Mouse (Mus musculus) C2C12 (cell line): ENCODE measurements around the gene Hs3st6. TPM values are rescaled to one million over a fixed set of nuclear protein-coding genes. Genes with fewer than 3 reads are reported as not detected.

Experiments
- H3K27me3 ChIP-seq: one replicate; pipeline ENCODE4 v1.6.1; 2011; ENCODE audit not compliant: control insufficient read depth, insufficient read depth, insufficient read length
- H3K36me3 ChIP-seq: one replicate; pipeline ENCODE4 v1.6.1; 2011; ENCODE audit not compliant: control insufficient read depth, insufficient read depth
- H3K4me3 ChIP-seq: one replicate; pipeline ENCODE4 v1.5.1; 2011; ENCODE audit warnings: mild to moderate bottlenecking, control low read depth; ENCODE audit not compliant: poor library complexity, insufficient read depth, severe bottlenecking
- H3K79me2 ChIP-seq: one replicate; pipeline ENCODE4 v1.6.1; 2011; ENCODE audit not compliant: control insufficient read depth, insufficient read depth
- H3K79me3 ChIP-seq: one replicate; pipeline ENCODE4 v1.6.1; 2011; ENCODE audit warnings: low read depth, control low read depth
- H3ac ChIP-seq: one replicate; pipeline ENCODE3; 2011; ENCODE audit warnings: low read depth; ENCODE audit not compliant: control insufficient read depth, insufficient read length
- CEBPB ChIP-seq: IDR thresholded peaks from one replicate; pipeline ENCODE4 v1.6.1; 2011; ENCODE audit warnings: low read depth, mild to moderate bottlenecking, control low read depth, moderate library complexity
- CTCF ChIP-seq: IDR thresholded peaks from one replicate; pipeline ENCODE4 v1.5.1; 2011; ENCODE audit not compliant: control insufficient read depth, insufficient read depth, insufficient read length
- FOSL1 ChIP-seq: IDR thresholded peaks from one replicate; pipeline ENCODE4 v1.8.0; 2011; ENCODE audit warnings: mild to moderate bottlenecking, low read length; ENCODE audit not compliant: poor library complexity, insufficient read depth, severe bottlenecking
- MAX ChIP-seq: IDR thresholded peaks from one replicate; pipeline ENCODE4 v1.6.1; 2011; ENCODE audit warnings: mild to moderate bottlenecking, control low read depth
- MYOD1 ChIP-seq: IDR thresholded peaks from one replicate; pipeline ENCODE4 v1.6.1; 2011; ENCODE audit warnings: low read depth; ENCODE audit not compliant: control insufficient read depth, insufficient read length
- MYOG ChIP-seq: IDR thresholded peaks from one replicate; pipeline ENCODE4 v1.6.1; 2011; ENCODE audit not compliant: control insufficient read depth, insufficient read length; ENCODE audit errors: extremely low read depth
- USF1 ChIP-seq: IDR thresholded peaks from one replicate; pipeline ENCODE4 v1.6.1; 2011; ENCODE audit warnings: low read depth, mild to moderate bottlenecking, control low read depth, moderate library complexity
- polyA plus RNA-seq: library from polyadenylated mRNA; unstranded; fragments of >200 nt; fragmentation: generic; extraction: Trizol; gene quantifications from one replicate; pipeline ENCODE4 v1.2.1, GENCODE M21; 2012; ENCODE audit warnings: missing spikeins

Gene Hs3st6
- polyA plus RNA-seq, 1 experiment = not detected

DNA sequence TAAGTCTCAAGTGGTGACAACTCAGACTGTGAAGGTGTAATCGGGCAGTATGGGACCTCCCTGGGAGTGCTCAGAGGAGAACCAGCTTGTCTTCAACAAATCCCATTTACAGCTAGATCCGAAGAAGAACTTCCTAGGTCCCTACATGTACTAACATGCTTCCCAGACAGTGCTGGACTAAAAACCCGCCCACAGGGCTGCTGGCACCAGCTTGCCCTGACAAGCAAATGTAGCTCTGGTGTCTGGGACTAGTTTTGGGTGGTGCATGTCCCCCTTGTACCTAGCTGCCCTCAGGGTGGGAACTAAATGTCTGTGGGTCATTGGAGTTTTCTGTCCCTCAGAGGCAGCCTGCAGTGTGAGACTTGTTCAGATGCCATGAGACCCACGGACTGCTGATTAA lies 1.3 kb upstream of the Hs3st6 start:
- Histone ChIP-seq H3K36me3 (no peaks in the 10 kb centered on the region), H3K79me3 (no peaks in the 10 kb centered on the region), H3K27me3 (peaks cover 62% of the 10 kb centered on the region), H3K4me3 (no peak overlapping the region), H3ac (no peak overlapping the region), H3K79me2 (no peaks in the 10 kb centered on the region)
- TF ChIP-seq MYOG (no peak), MAX (no peak), FOSL1 (no peak), CEBPB (no peak), MYOD1 (no peak), CTCF (no peak)

DNA sequence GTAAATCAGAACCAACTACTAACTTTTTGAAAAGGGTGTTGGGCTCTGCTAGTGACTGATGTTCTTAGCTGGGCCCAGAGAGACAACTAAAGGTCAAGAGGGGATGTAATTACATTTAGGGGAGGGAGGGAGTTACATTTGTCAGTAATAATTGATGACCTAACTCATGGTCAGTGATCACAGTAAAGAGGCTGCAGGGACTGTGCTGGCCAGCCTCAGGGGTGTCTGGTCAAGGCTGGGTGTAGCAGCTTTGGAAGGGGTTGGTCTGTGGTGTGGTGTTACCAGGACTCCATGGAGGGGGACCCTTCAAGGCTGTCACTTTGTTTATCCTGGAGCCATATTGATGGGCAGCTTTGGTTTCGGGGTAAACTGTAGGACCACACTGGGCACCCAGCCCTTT lies 4.6 kb downstream of the Hs3st6 start:
- H3ac ChIP-seq = no peak overlapping the region
- peaks cover 76% of the 10 kb centered on the region for H3K27me3 ChIP-seq
- H3K4me3 ChIP-seq = no peak overlapping the region
- H3K79me3 ChIP-seq = no peaks in the 10 kb centered on the region
- H3K36me3 ChIP-seq = no peaks in the 10 kb centered on the region
- TF ChIP-seq CEBPB = no peak
- no peak for TF ChIP-seq MYOD1
- TF ChIP-seq CTCF = no peak
- no peak for TF ChIP-seq MAX
- TF ChIP-seq MYOG = no peak
- TF ChIP-seq USF1 = no peak
- TF ChIP-seq FOSL1 = no peak
- no peaks in the 10 kb centered on the region for H3K79me2 ChIP-seq

- peaks cover 64% of the 10 kb centered on the region for H3K27me3 ChIP-seq
Observed at GRCm38 (mm10) chr17:24761121-24761520, 8.3 kb downstream of the Hs3st6 start.

GRCm38 (mm10) chr17:24765016-24765905 lies 12.5 kb downstream of the Hs3st6 start:
- H3K36me3 ChIP-seq = no peaks in the 10 kb centered on the region
- H3K79me3 ChIP-seq = no peaks in the 10 kb centered on the region
- TF ChIP-seq CTCF (no peak), MYOD1 (no peak), CEBPB (no peak), USF1 (no peak), MYOG (no peak), FOSL1 (no peak), MAX (no peak)
- no peaks in the 10 kb centered on the region for H3K79me2 ChIP-seq
- H3K4me3 ChIP-seq = no peak overlapping the region
- H3ac ChIP-seq = no peak overlapping the region
- peaks cover 61% of the 10 kb centered on the region for H3K27me3 ChIP-seq

More at GRCm38 (mm10) chr17:24761121-24761520, 8.3 kb downstream of the Hs3st6 start:
- Histone ChIP-seq H3K79me3 (no peaks in the 10 kb centered on the region), H3K79me2 (no peaks in the 10 kb centered on the region), H3ac (no peak overlapping the region), H3K36me3 (no peaks in the 10 kb centered on the region), H3K4me3 (no peak overlapping the region)
- TF ChIP-seq USF1 (no peak), CEBPB (no peak), MYOD1 (no peak), CTCF (no peak)

DNA sequence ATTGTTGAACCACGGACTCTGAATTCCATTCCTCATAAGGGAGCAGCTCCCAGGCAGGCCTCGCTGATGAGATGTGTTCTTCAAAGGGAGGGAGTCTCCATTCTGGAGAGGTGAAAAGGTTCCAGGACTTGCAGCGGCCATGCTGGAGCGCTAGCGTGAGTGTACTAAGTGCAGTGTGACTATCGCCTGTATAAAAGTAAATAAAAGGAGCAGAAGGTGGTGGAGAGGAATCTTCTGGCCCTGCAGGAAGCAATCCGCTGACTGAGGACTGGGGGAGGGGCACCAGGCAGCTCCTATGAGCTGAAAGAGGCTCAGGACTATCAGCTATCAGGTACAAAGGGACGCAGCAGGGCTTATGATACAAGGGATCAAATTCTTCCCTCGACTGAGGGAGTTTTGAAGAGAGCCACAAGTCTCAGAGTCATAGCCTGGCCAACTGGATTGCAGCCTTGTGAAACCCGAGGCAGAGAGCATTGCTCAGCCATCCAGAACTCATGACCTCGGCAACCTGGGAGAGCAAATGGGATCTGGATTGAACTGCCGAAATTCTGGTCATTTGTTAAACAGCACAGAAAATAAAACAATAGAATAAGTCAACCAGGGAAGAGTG lies 13.6 kb downstream of the Hs3st6 start:
- Histone ChIP-seq H3K36me3 (no peaks in the 10 kb centered on the region), H3K79me2 (no peaks in the 10 kb centered on the region), H3ac (no peak overlapping the region), H3K79me3 (no peaks in the 10 kb centered on the region), H3K27me3 (peaks cover 56% of the 10 kb centered on the region), H3K4me3 (no peak overlapping the region)
- no peak for TF ChIP-seq FOSL1
- TF ChIP-seq MYOG = no peak
- no peak for TF ChIP-seq USF1
- TF ChIP-seq MYOD1 = no peak
- TF ChIP-seq CEBPB = no peak
- TF ChIP-seq CTCF = no peak
- TF ChIP-seq MAX = no peak

DNA sequence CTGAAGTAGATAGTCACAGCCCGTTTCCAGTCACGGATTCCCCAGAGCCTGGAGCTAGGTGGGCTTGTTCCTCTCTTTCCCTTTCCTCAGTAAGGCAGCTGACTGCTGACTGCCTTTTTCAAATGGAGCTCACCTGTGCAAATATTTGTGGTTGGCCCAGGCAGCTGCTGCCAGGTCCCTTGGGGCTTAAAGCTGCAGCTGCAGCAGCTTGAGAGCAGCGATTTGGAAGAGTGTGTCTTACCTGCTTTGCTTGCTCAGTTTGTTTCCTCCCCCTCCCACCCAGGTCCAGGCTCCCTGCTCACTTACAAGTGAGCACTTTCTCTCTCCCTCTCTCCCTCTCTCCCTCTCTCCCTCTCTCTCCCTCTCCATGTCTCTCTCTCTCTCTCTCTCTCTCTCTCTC lies 16.4 kb downstream of the Hs3st6 start:
- Histone ChIP-seq H3K4me3 (no peak overlapping the region), H3K79me3 (no peaks in the 10 kb centered on the region), H3K79me2 (no peaks in the 10 kb centered on the region), H3ac (no peak overlapping the region), H3K27me3 (peaks cover 58% of the 10 kb centered on the region), H3K36me3 (no peaks in the 10 kb centered on the region)
- no peak for TF ChIP-seq USF1
- no peak for TF ChIP-seq CEBPB
- TF ChIP-seq CTCF = no peak
- TF ChIP-seq MAX = no peak
- no peak for TF ChIP-seq MYOD1
- TF ChIP-seq FOSL1 = no peak
- TF ChIP-seq MYOG = no peak
